Mouse (Mus musculus): ENCODE measurements around the gene Spp2.
"Not testable (repeated sequence)": the region's sequence is repeated elsewhere in the genome, so short reads cannot be mapped to it uniquely, and the experiment has no call there.

Gene Spp2

GRCm38 (mm10) chr1:88434057-88434456 is 27.3 kb downstream of the Spp2 start:
- no peak for DNase-seq

GRCm38 (mm10) chr1:88437206-88438126 is 30.7 kb downstream of the Spp2 start:
- no peak for DNase-seq

GRCm38 (mm10) chr1:88443383-88443782 is 36.6 kb downstream of the Spp2 start:
- no peak for DNase-seq

- no peak for DNase-seq
Measured at GRCm38 (mm10) chr1:88445400-88445799, 38.6 kb downstream of the Spp2 start.

- DNase-seq = no peak
Measured at GRCm38 (mm10) chr1:88446270-88447030, 39.7 kb downstream of the Spp2 start.

- no peak for DNase-seq
Measured at GRCm38 (mm10) chr1:88447483-88447882, 40.7 kb downstream of the Spp2 start.

- DNase-seq = not testable (repeated sequence)
Measured at GRCm38 (mm10) chr1:88448094-88448493, 41.3 kb downstream of the Spp2 start.

GRCm38 (mm10) chr1:88449741-88450140 is 43.0 kb downstream of the Spp2 start:
- DNase-seq = no peak

GRCm38 (mm10) chr1:88450668-88451067 is 43.9 kb downstream of the Spp2 start:
- no peak for DNase-seq

GRCm38 (mm10) chr1:88452198-88452597 is 45.4 kb downstream of the Spp2 start:
- no peak for DNase-seq

GRCm38 (mm10) chr1:88454703-88455102 is 47.9 kb downstream of the Spp2 start:
- no peak for DNase-seq

GRCm38 (mm10) chr1:88455761-88456160 is 49.0 kb downstream of the Spp2 start:
- DNase-seq = no peak

- peak; percentile 66 for DNase-seq
Measured at GRCm38 (mm10) chr1:88456451-88457072, 49.8 kb downstream of the Spp2 start.

- DNase-seq = no peak
Measured at GRCm38 (mm10) chr1:88459196-88459595, 52.4 kb downstream of the Spp2 start.

- DNase-seq = no peak
Measured at GRCm38 (mm10) chr1:88459655-88460054, 52.9 kb downstream of the Spp2 start.

GRCm38 (mm10) chr1:88461096-88461495 is 54.3 kb downstream of the Spp2 start:
- DNase-seq = no peak

- DNase-seq = no peak
Measured at GRCm38 (mm10) chr1:88462484-88462883, 55.7 kb downstream of the Spp2 start.

- no peak for DNase-seq
Measured at GRCm38 (mm10) chr1:88463241-88463640, 56.5 kb downstream of the Spp2 start.

GRCm38 (mm10) chr1:88464109-88464905 is 57.5 kb downstream of the Spp2 start:
- DNase-seq = no peak

GRCm38 (mm10) chr1:88465722-88466121 is 59.0 kb downstream of the Spp2 start:
- DNase-seq = no peak

GRCm38 (mm10) chr1:88466325-88467064 is 59.7 kb downstream of the Spp2 start:
- no peak for DNase-seq

- no peak for DNase-seq
Measured at GRCm38 (mm10) chr1:88467866-88468265, 61.1 kb downstream of the Spp2 start.
